Mouse (Mus musculus) gastrocnemius, postnatal 14 days (tissue): ENCODE results near the gene Kcnb1. TPM values are rescaled to one million over a fixed set of nuclear protein-coding genes. Genes with fewer than 3 reads are reported as not detected.
A peak's percentile ranks its signal among the peaks of the same experiment; 100 is the strongest.

ENCODE experiments used
- DNase-seq: peaks from one replicate; pipeline ENCODE4 v3.0.0; 2021; ENCODE audit warnings: mixed read lengths
- intact Hi-C: fragments of 180-260 bp; cut with DNase I; formaldehyde crosslinking; loops from one replicate; pipeline ENCODE4 v1.15.1; 2025; ENCODE audit warnings: low total_unique reads
- total RNA-seq, 2 experiments: library from RNA; stranded (reverse); gene quantifications; 2 replicates each; pipeline ENCODE4 v1.2.3; 2021

Gene Kcnb1
- total RNA-seq, 2 experiments from 2014 or later = 21.2 to 23.8 TPM

DNA sequence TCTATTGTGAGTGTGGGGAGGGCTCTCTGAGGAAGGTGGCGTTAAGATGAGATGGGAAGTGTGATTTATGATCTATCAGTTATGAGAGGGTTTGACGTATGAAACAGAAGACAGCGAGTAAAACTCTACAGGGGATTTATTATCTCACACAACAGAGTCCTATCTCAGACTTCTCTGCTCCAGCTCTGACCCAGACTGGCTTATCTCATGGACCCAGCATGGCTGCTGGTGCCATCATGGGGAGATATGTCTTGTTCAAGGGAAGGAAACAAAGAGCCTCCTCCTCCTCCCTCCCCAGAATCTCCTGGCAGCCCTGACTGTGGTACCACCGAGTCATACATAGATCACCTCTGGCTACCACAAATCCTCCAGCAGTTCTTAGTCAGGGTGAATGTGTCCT is 48.1 kb downstream of the Kcnb1 start:
- no peak for DNase-seq
- intact Hi-C loops = no loop called here

DNA sequence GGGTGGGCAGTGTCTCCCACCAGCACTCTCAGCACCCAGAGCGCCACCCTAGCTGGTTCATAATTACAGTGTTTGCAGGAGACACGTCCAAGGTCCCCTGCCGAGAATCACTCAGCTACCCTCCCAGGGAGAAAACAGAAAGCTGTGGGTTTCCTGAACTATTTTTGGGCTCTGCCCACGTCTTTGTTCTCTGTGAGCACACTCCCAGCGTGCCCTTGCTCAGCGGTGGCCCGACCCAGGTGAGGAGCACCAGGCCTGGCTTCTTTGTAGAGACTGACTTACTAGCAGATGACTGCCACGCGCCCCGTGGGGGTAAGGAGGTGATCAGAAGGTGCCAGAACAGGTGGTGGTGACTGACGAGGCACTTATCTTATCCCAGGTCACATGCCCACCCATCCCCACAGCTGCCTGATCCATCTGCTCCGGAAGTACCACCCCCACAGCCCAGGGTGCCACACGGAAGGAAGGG is 50.1 kb downstream of the Kcnb1 start:
- intact Hi-C loops = no loop called here

DNA sequence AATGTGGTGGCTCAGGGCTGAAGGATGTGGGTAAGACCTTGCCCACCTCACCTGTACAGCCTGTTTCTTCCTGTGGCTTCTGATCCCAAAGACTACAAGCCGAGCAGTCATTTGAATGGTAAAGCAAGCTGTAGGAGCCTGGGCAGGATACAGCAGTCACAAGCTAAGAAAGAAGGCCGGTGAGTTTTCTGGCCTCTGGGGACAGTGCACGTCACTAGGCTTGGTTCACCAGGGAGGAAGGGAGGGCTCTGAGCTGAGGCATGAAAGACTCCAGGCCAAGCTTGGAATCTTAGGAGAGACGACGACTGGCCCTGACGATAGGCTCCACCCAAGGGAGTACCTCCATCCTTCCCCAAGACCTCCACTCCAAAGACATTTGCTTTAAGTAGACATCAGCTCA is 51.3 kb downstream of the Kcnb1 start:
- no peak for DNase-seq
- intact Hi-C loops = no loop called here

More for the DNA sequence above, 50.1 kb downstream of the Kcnb1 start:
- no peak for DNase-seq

DNA sequence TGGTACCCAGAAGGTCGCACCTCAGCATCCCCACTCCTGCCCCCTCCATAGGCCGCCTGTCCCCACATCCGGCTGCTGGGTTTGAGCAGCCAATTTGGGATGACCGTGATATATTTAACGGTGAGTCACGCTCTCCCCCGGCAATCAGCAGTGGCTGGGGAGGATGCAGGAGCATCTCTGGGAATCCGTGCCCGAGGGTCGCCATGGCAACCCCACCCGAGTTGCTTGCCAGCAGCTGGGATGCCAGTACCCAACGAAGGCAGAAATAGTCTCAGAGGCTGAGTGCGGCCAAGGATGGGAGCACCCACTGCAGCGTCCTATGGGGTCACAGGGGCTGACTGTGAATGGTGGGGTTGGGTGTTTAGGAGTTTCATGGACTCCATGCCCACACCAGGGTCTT is 53.0 kb downstream of the Kcnb1 start:
- DNase-seq = no peak
- intact Hi-C loops = no loop called here

DNA sequence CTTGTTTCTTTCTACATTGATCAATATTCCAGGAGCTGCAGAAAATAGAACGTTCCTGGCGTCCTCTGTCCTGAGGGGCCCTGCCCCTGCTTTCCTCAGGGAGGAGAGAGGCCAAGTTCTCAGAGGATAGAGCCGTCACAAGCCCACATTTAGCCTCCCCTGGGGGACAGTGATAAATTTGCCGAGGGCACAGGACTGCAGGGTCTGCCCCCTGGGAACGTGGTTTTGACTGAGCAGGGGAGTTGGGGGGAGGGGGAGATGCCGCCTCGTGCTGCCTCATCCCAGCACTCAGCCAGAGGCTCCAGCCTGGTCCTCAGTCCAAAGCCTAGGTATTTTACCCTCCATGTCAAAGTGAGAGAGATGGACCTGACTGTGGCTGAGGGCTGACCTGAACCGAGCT is 57.9 kb downstream of the Kcnb1 start:
- intact Hi-C loops = no loop called here
- DNase-seq = no peak

DNA sequence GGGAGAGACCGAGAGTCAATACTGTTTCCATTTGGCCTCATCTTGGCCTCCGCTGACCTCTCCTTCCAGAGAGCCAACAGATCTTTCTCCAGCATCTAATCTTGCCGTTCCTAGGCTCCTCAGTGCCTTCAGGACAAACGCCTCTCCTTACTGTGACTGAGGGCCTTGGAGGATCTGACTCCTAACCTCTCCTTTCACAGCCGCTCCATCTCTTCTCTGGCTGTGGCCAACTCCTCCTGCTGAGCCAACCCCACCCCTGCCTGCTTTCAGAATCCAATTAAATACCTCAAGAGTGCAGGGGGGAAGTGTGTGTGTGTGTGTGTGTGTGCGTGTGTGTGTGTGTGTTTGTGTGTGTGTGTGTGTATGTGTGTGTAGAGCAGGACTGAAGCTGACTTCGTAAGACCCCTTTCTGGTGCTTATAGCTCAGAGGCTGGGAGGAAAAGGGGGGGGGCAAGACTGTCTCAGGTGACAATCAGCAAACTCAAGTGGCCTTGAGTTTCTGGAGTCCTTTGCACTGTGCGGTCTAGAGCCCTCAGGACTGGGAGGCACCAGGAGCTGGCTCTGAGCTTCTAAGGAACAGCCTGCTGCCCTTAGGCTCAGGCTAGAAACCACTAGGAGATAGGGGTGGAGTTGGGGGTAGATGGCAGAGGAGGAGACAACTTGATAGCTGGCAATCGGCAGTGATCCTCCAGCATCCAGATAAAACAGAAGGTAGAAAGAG is 59.7 kb downstream of the Kcnb1 start:
- no peak for DNase-seq
- intact Hi-C loops = no loop called here

DNA sequence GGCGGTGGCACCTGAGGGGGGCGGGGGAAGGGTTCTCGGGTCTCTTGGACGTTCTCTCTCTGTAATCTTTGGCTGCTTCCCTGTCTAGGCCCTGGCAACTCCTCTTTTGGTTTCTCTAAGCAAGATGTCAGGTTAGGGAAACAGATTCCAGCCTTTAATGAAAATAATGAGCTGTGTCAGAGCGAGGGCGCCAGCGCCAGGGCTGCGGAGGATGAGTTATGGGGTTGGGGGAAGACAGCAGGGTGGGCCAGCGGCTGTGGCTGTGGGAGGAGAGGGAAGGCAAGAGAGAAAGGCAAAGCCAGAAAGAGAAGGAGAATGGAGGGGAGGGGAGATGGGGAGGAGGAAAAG is 60.4 kb downstream of the Kcnb1 start:
- intact Hi-C loops = no loop called here
- DNase-seq = no peak

DNA sequence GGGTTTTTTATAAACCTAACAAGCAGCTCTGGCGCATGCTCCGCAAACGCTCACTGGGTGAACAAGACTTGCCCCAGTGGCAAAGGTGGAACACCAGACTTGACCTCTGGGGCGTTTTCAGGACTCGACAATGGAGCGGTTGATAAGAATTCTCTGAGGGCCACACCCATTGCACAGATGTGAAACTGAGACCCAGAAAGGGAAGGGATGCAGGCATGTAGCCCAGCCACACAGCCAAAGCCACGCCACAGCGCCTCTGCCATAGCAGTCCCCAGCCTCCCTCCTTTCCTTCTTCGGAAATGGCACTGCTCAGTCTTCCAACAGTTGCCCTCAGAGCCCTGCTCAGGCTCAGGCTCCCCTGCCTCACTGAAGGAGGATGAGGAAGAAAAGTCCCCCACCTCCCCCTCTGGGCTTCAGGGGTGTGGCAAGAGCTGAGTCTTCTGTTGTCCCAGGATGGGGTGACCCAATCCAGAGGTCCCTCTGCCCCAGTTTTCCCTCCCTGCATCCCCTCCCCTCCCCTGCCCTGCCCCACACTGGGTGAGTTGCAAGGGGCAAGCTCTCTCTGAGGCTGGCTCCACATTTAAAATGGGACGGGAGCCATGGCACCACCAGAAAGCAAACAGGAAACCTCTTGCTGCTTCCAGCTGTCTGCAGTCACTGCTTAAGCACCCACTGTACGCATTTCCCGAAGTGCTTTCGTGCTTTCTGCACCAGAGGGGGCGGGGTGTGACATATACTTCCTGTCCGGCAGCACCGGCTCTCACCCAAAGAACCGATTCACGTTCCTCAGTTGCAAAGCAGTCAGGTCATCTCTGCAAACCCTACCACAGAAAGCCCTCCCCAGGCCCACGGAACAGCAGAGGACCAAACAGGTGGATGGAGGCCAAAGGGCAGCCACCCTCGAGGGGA is 61.0 kb downstream of the Kcnb1 start:
- intact Hi-C loops = no loop called here
- DNase-seq = no peak

DNA sequence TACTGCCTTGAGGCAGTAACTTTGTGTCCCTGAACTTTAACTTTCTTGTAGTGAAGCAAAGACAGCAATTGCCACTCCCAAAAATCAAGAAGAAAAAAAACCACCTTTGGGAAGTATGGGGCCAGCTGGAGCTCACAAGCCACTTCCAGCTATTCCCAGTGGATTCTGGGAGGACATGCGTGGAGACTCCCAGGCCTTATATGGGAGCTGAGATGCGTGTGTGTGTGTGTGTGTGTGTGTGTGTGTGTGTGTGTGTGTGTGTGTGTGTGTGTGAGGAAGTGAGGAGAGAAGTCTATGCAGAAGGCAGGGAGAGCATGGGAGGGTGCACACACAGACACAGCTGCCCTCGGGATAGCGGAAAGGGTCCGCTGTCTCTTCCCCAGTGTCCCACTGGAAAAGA is 62.6 kb downstream of the Kcnb1 start:
- DNase-seq = no peak
- intact Hi-C loops = no loop called here

DNA sequence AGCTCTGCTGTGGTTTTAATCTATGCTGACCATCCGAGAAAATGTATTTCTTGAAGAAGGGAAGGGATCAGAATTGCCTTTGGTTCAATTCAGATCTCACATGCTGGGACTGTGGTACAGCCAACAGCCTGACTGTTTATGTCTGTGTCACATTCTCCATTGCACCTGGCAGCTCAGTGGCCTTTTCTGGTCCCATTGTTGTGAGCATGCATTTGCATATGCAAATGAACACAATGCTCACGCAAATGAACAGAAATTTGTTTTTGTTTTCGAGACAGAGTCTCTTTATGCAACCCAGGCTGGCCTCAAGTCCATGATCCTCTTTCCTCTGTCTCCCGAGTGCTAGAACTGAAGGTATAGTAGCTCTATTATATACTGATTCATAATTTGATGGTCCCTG is 64.2 kb downstream of the Kcnb1 start:
- intact Hi-C loops = no loop called here
- no peak for DNase-seq

DNA sequence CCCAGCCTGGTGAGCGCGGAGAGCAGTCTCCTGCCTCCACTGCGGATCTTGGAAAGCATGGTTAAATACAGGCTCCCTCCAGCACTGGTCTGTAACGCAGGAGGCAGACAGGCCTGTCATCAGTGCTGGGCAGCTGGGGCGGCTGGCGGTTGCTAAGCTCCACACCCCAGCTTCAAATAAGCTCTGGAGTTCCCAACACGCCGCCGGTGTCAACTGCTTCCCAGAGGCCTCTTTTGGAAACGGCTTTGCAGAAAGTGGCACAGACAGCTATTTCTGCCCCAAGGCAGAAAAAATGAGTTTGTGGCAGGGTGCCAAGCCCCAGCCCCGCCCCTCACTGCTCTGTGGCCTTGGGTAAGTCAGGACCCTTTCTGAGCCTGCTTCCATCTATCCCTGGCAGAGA is 66.0 kb downstream of the Kcnb1 start:
- intact Hi-C loops = no loop called here
- DNase-seq = no peak

DNA sequence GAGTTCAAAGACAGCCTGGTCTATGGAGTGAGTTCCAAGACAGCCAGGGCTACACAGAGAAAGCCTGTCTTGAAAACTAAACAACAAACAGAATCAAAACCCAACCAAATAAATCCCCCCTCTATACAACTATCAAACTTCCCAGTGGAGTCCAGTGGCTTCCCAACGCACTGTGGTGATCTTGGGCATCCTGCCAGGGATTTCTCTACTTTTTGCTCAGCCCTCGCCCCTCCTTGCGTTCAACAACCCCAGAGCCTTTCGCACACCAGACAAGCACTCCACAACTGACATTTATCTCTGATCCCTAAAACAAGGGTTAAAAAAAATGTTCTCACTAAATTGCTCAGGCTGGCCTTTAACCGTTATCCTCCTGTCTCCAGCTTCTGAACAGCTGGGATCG is 67.2 kb downstream of the Kcnb1 start:
- no peak for DNase-seq
- intact Hi-C loops = no loop called here

DNA sequence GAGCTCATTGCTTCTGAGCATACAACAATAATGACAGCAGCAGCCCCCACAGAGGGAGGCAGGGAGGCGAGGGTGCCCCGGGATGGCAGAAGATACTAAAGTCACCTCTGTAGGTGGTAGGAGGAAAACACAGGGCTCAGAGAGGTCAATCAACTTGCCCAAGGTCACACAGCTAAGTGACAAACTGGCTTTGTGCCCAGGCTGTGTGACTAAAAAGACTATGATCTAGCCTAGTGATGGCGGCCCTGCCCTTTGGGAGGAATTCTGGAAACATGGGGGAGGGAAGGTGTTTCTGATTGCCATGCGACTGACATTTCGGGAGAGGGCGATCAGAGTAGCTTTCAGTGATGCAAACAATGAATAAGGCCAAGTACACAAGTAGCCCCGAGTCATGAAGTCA is 68.0 kb downstream of the Kcnb1 start:
- intact Hi-C loops = no loop called here
- no peak for DNase-seq

DNA sequence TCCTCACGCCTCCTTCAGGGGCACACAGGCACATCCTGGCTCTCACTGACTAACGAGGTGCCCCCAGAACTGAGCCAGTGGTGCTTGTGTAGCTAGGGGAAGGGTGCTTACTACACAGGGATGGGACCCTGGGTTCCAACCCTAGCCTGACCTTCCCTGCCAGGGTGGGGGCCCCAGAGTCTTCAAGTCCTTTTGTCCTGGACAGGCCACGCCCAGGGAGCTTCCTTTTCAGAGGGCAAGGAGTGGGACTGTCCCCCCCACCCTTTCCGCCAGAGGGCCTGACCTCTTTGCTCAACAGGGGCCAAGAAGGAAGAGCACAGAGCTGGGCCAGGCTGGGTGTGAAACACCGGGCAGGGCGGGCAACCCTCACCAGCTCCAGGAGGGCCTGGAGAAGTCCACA is 68.7 kb downstream of the Kcnb1 start:
- intact Hi-C loops = no loop called here
- DNase-seq = no peak

DNA sequence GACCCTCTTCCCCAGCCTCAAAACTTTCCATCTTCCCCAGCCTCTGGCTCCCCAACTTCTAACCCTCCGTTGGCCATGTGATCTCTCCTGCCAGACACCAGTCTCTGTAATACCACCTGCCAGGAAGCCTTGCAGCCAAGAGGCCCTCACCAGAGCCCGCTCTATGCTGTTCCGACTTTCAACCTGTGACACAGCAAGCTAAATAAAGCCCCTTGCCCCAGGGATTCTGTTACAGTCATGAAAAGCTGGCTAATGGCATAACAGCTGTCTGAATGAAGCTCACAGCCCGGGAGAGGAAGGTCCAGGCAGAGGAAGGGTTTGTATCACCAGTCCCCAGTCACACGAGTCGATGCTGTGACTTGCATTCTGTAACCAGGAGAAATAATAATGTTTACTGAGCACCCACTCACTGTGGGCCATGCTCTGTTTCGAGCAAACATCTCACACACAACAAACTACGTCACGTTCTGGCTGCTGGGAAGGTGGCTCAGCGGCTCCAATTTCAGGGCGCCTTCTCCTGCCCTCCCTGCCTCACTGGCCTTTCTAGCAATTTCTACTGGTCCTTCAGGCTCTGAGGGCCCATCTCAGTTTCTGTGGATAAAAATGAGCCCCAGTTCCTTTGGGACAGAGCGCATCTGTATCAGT is 69.6 kb downstream of the Kcnb1 start:
- intact Hi-C loops = no loop called here

DNA sequence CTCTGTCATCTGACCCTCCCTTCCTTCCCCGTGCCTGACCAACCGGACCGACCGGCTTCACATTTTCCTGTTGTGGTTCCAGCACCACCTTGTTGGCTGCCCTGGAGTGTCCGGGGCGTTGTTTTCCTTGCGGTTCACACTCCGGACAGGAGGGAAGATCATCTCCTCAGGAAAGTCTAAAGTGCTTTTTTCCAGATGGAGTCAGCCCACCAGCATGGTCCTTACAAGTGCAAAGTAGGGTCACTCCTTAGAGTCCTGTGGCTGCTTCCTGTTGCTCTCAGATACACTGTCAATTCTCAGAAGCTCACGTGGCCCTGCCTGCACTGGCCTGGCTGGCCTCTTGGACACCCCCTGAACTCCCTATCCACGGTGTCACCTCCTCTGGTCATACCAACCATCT is 71.9 kb downstream of the Kcnb1 start:
- DNase-seq = no peak
- intact Hi-C loops = no loop called here

More for the DNA sequence above, 69.6 kb downstream of the Kcnb1 start:
- DNase-seq = peak; percentile 49

DNA sequence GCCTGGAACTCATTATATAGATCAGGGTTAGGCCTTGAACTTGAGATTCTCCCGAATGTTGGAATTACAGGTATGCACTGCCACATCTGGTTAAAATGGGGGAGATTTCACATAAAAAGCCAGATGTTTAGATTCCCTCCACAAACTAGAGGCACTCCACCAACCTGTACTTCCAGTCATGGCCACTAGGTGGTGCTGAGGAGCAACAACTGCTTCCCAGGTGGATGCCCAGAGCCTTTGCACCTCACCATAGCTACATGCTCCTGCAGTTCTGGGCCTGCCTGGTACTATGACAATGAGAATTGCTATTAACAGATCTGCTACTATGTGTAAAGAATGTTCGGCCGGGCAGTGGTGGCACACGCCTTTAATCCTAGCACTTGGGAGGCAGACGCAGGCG is 77.2 kb downstream of the Kcnb1 start:
- intact Hi-C loops = loop anchor here (5.0 kb wide), 1 partner anchor 80 kb away; the partner anchor contains the start of gene Kcnb1
- peak; percentile 74 for DNase-seq

DNA sequence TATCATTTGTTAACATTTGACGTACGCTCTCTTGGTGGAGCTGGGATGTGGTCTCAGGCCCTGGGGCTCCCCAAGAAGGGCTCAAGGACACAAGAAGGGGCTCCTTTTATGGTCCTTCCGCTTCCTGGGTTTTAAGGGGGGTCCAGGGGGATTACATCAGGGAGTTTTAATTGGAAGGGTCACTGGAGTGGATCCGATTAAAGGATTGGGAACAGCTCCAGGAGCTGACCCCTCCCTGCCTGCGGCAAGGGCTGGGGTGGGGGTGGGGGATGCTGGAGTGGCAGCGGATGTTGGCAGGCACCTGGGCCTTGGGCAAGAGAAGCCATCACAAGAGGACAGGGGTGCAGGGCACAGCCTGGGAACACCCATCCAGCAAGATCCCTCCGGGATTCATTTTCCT is 77.7 kb downstream of the Kcnb1 start:
- DNase-seq = no peak
- intact Hi-C loops = loop anchor here (5.0 kb wide), 1 partner anchor 80 kb away; the partner anchor contains the start of gene Kcnb1

DNA sequence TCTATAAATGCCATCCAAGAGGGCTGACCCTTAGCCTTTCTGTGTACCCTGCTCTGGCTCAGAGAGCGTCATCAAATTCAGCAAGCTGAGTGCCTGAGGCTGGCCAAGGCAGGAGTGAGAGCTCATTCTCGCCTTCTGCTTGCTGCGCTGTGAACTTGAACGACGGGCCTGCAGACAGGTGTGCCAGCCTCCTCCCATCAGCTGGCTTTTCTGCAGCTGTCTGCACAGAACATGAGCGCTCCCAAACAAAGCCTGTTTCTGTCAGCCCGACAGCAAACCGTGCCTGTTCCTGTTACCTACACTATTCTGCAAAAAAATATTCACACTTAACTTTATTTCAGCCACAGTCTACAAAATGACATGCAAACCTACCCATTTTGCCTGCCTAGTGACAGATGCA is 80.4 kb downstream of the Kcnb1 start:
- no peak for DNase-seq
- intact Hi-C loops = no loop called here

DNA sequence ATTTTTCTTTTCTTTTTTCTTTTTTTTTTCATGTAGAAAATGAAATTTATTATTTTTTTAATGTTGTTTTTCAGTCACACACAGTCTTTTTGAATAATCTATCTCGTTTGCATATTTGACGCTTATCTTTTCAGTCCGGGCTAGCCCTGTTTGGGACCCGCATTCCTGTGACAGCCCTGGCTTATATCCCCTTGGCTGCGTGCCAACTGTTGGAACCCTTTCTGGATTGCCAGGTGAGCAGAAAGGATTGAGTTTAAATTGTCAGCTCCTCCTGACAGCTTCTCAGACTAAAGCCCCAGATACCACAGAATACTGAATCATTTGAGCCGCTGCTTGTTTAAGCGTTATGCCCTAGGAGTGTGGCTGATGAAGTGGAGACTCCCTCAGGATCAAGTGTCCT is 86.4 kb downstream of the Kcnb1 start:
- DNase-seq = no peak
- intact Hi-C loops = no loop called here
